Mouse (Mus musculus) liver, embryonic 14.5 days (tissue): ENCODE data around the gene Pip5k1b.

Source experiments
- CTCF ChIP-seq: IDR thresholded peaks from 2 replicates; pipeline ENCODE4 v1.5.1; 2016; ENCODE audit warnings: antibody characterized with exemption, low read depth, control low read depth
- EP300 ChIP-seq: IDR thresholded peaks from 2 replicates; pipeline ENCODE4 v1.6.1; 2016; ENCODE audit warnings: antibody characterized with exemption, low read depth

DNA sequence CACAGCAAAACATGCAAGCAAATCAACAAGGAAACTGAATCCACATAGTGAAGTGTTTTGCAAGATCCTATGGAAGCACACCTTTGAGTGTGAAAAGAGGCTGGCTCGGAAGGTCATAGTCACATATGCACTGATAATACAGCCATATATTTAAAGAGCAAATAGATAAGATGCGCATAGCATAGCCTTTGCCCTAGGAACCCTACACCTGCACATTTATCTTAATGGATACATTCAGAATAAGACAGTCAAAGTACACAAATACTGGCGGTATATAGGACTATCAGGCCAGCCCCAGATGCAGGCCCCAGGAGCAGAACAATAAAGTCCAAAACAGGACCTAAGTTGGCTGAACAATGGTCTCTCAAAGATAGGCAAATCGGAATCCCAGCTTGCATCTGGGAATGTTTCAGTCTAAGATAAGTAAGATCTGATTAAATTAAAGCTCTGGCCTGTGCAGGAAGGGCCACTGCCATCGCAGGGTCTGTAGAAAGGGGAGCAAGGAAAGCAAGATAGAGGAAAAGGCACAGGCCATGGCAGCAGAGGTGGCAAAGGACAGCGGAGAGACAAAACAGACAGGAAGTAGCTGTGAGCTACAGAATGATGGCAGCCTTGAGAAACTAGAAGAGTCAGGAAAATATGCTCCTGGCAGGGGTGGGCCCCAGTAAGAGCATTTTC lies 35.8 kb downstream of the Pip5k1b start:
- no peak for TF ChIP-seq CTCF
- no peak for TF ChIP-seq EP300
